Mouse (Mus musculus) activated CD4-positive, CD25-positive, alpha-beta regulatory T cell, adult 4 months (primary cell): ENCODE data around the gene Gucy1b2. TPM values are rescaled to one million over a fixed set of nuclear protein-coding genes. Genes with fewer than 3 reads are reported as not detected.

ENCODE experiments used
- ATAC-seq: one replicate; pipeline ENCODE4 v1.8.0; 2017
- polyA plus RNA-seq, 2 experiments: library from polyadenylated mRNA; unstranded; fragments of 100-300 nt; shearing (Covaris generic); gene quantifications; one replicate each; pipeline ENCODE4 v1.2.1; 2017

The Gucy1b2 gene
- polyA plus RNA-seq, 2 experiments from 2014 or later, result not detected

DNA sequence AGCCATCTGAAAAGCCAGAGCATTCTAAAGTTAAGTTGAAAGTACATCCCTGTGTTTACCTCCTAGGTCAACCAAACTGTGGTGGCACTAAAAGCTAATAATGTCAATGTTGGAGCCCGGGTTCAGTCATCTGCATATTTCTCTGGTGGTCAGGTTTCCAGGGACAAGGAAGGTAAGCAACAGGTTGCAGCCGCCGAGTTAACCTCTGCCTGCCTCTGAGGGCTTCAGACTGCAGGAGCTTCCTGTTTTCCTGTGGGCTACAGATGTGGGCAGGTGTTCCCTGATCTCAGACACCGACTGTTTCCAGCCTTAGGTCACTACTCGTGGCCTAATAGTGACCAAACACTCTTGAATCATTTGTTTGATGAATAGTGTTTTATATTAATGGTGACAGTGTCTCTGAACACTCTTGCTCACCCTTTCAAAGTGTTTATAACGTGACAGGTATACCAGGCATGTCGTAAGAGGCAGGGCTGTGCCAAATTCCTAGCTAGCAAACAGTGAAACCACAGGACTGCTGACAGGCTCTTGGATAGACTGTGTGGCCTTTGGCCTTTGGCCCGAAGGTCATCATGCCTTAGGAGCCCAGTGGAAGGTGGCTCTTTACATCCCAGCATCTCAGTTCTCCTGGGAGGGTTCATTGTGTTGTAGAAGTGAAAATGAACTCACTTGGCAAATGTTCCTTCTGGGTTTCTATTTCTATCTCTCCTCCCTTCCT lies 94.7 kb downstream of the Gucy1b2 start:
- ATAC-seq, result no peak

DNA sequence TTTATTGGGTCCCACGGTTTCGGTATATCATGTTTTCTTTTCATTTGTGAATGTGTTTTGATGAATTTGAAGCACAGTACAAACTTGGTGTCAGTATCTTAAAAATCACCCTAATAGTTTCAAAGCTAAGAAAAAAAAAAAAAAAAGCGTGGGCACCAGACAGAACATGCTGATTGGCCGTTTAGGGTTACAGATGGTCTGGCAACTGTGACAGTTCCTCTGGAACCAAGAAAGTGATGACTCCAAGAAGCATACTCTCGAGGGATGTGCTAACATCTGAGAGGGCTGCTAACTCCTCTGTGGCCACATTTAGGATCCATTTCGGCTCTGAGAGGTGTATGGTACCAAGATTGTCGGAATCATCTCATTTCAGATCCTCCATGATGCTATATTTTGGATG lies 100.9 kb downstream of the Gucy1b2 start:
- ATAC-seq, result no peak

DNA sequence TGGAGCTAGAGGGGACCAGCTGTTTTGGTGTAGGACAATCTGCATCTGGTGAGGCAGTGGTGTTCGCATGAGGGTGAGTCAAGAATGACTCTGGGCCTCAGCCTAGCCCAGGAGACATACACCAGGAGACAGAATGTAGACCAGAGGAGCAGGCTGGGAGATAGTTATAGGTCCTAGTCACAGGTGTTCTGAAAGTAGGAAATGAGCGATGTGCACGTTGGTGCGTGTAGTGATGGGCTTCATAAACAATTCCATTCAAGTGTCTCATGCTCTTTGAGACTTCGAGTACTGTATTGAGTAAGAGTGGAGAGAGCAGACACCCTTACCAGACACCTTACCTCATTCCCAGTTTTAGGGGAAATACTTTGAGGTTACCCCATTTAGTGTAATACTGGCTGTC lies 102.3 kb downstream of the Gucy1b2 start:
- no peak for ATAC-seq

DNA sequence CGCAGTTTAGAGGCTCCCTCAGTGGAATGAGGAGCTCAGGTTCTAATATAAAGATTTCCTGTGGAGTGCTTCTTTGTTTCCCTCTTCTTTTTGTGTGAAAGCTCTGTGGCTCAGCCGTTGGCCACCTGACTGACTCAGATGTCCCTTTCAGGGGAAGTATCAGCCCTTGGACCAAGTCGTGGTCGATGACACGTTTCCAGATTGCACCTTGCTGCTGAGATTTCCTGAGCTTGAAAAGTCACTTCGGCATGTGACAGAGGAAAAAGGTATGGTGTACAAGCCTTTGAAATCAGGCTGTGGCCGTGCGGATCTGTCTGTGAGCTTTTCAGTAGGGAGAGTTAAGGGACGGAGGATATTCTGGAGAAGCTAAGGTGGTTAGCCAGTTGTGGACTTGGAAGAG lies 102.7 kb downstream of the Gucy1b2 start:
- ATAC-seq, result no peak

DNA sequence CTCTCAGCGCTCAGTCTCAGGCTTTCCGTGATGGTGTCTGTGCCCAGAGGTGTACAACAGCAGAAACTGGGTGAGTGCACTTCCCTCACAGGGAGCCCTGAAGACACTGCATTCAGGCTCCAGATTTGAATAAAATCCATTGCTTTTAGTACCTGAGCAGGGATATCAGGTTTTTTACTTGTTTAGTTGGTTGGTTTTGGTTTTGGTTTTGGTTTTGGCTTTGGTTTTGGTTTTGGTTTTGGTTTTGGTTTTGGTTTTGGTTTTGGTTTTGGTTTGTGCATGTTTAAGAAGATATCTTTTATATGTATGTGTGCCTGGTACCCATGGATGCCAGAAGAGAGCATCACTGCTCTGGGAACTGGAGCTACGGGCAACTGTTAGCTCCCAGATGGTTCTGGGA lies 105.2 kb downstream of the Gucy1b2 start:
- ATAC-seq, result no peak

DNA sequence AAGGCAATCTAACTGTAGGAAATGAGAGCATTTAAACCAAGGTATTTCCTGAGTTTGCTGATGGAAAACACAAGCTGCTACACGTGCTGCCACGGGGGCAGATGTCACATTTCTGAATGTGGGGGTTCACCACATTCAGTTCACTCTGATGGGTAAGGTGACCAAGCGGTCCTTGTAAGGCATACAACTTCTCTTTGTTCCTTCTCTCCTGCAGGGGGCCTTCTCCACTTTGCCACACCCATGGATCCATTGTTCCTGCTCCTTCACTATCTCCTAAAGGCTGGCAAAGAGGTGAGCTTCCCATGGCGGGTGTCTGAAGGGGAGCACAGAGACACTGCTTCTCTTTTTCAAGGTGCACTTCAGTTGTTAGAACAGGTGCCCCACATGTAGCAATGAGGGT lies 105.9 kb downstream of the Gucy1b2 start:
- ATAC-seq, result no peak

DNA sequence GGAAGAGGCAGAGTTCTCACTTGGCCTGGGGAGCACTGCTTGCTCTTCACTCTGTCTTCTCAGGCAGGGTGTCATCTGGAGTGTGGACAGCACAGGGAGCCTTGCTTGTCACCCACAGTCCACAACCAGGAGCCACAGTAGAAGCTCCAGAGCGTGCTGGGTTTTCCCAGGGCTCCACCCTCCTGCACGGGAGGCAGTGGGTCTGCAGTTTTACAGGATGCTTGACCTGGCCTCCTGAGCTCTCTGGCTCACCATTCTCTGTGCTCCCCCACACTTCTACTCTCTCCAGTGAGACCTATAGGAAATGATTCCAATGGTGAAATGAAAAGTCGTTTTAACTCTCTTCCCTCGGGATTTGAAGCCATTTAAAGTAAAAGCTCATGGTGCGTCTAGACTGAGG lies 106.3 kb downstream of the Gucy1b2 start:
- no peak for ATAC-seq

DNA sequence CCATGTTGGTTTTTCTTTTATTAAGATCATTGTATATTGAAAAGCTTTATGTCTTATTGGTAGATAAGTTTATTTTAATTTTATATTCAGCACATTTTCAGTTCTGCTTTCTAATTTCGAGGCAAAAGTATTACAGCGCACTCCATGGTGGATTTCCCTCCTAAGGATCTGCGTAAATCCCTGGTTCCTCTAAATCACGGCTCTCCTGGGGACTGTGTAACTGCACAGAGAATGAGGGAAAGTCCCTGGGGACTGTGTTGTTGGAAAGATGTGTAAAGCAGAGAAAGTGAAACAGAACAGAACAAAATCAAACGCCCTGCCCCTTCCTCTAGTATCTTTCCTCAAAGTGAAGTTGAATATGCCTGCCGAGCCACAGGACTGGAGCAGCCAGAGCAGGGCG lies 109.0 kb downstream of the Gucy1b2 start:
- peak; percentile 60 for ATAC-seq

DNA sequence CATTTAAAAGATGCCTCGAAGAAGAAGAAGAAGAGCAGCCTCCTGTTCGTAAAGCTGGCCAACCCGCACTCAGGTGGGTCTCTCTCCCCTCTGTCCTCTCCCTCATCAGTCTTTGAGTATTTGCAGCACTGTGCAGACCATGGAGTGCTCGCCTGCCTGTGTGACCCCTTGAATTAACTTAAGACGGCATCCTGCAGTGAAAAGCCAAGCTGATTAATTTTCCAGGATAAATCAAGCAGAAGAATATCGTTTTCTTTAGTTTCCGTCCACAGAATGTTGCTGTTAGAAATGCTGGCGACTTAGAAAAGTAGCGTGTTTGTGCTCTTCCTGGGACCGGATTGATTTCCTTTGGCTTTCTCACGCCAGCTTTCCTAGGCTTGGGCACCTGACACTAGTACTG lies 109.5 kb downstream of the Gucy1b2 start:
- ATAC-seq, result no peak

Other genes with a start within 250 kb of the Gucy1b2 start
- gene Rnaseh2b, start 163.7 kb downstream of the Gucy1b2 start, polyA plus RNA-seq, result 10 to 100 TPM; 39.6 to 52.2 TPM
- gene Dleu7, start 163.2 kb downstream of the Gucy1b2 start, polyA plus RNA-seq, result not detected
- not detected for gene Fam124a, start 99.4 kb upstream of the Gucy1b2 start, polyA plus RNA-seq
- gene Gm4131, start 110.6 kb upstream of the Gucy1b2 start, polyA plus RNA-seq, result not detected
- not detected for gene Serpine3, start 207.4 kb upstream of the Gucy1b2 start, polyA plus RNA-seq